Mouse (Mus musculus): ENCODE measurements around the gene Ift81.
A peak's percentile ranks its signal among the peaks of the same experiment; 100 is the strongest.

Ift81 gene

DNA sequence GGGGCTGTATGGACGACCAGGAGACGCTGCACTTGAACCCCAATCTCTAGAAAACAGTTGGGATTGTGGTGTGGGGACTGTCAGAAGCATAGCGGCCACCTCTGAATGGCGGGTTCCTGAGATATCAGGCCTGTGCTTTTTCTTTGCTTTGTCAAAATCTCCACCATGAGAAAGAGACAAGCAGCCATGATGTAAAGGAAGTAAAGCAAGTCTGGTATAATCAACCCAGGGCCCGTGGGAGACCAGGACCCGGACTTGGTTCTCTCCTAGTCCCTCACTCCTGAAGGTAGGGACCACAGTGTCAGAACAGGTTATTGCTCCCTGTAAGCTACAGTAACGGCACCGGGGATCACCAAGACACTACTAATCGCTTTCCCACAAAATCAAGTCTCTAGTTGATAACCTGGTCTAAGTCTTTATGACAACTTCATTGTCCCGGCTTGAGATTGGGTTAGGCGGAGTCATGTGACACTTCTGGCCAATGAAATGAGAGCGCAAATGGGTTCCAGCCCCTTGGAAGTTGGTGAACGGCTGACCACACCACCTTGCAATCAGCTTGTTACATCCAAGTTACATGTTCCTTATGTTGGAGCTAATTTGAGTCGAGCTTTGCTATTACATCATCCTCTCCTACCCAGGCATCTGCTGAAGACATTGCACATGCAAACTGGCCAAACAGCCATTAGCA lies 11.4 kb upstream of the Ift81 start:
- DNase-seq (ENCODE audit: low spot score in 2 of 2): no peak

DNA sequence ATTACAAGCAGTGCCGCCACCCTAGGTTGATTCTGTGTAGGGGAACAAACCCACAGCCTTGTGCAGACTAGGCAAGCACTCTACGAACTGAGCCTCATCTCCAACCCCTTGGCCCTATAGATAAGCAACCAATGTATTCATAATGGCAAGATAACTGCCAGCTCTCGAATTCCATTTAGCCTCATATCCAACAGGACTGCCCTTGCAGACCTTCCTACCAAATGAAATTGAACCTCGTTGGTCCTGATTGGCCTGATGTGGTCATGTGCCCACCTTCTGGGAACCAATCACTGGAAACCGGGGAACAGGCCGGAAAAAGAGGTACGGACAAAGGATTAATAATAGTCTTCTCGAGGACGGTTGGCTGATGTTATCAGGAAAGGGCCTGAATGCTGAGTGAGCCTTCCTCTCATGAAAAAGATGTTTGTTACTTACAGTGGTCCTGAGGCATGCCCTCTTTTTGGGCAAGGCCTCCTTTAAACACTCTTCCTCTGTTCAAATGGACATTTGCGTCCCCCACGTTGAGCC lies 10.7 kb upstream of the Ift81 start:
- DNase-seq (ENCODE audit: low spot score in 2 of 2): no peak

DNA sequence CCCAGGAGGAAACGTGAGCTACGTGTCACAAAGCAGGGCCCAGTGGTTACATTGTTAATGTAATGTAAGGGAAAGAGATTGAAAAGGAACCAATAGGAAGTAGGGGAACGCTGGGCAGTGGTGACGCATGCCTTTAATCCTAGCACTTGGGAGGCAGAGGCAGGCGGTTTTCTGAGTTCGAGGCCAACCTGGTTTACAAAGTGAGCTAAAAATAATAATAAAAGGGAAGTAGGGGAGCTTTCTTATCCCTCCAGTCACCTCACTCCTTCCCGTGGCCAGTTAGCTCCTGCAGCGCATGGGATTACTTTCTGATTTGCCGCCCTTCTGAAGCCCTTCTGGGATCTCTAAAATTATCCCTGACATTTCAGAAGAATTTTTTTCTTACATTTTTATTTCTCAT lies 9.5 kb upstream of the Ift81 start:
- DNase-seq (ENCODE audit: low spot score in 2 of 2): no peak

GRCm38 (mm10) chr5:122622526-122622925 lies 8.2 kb upstream of the Ift81 start:
- DNase-seq (ENCODE audit: low spot score in 2 of 2): no peak

- no peak for DNase-seq (ENCODE audit: low spot score in 2 of 2)
Measured at GRCm38 (mm10) chr5:122621376-122621886, 7.1 kb upstream of the Ift81 start.

DNA sequence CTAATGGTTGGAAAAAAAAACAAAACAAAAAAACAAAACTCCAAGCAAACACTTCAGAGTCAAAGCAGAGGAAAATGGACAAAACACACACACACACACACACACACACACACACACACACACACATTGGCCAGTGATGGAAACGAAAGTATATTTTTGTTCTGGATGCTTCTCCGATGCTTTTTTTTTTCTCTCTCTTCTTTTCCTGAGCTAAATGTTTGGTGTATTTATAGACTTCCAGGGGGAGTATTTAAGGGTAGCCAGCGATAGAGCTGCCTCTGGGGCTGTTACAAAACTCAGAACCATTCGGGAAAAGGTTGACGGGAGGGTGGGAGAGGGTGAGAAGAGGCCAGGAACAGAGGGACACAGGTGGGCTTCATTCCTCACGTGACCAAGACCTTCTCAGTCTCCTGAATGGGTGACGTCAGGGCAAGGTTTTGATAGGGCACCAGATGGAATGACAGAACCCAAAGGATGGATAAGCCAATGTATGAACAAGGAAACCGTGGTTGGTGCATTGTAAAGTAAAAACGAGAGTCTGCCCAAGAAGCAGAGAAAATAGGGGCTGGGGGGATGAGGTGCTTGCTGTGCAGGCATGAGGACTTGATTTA lies 5.5 kb upstream of the Ift81 start:
- no peak for DNase-seq (ENCODE audit: low spot score in 2 of 2)

DNA sequence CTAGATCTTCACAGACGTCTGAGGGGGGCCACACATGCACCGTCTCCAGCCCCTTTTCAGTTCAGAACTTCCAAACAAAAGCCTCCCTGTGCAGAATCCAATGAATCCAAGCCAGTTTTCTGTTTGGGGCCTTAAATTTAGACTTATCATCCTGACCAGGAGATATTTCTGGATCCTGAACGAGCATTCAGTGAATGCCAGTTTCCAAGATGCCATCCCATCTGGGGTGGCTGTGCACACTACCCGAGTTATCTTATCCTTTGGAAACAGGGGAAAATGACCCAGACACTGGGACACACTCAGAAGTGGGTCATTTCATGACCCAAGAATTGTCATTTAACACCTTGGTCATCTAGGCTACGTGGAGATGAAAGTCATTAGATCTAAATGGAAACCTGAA lies 3.4 kb upstream of the Ift81 start:
- DNase-seq (ENCODE audit: low spot score in 2 of 2): no peak

GRCm38 (mm10) chr5:122611651-122612050 lies 2.7 kb downstream of the Ift81 start:
- no peak for DNase-seq (ENCODE audit: low spot score in 2 of 2)

DNA sequence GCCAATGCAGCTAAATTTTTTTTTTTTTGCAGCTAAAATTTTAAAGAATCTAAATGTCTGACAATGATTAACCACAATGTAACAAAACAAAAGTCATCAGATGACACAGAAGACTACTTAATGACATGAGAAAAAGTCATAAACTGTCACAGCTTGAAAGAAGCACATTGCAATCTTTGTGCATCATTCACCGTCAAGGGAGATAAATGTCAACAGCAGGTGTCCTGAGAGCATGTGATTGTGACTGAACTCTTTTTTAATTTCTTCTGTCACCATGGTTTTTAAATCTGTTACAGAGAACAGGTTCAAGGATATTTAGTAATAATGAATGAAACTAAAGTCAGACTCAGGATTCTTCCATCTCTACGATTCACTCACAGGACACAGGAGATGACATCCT lies 9.4 kb downstream of the Ift81 start:
- DNase-seq (ENCODE audit: low spot score in 2 of 2): no peak

- peak; percentile 55 to 69 for DNase-seq (ENCODE audit: low spot score in 2 of 2)
Measured at GRCm38 (mm10) chr5:122602233-122602632, 12.1 kb downstream of the Ift81 start.

DNA sequence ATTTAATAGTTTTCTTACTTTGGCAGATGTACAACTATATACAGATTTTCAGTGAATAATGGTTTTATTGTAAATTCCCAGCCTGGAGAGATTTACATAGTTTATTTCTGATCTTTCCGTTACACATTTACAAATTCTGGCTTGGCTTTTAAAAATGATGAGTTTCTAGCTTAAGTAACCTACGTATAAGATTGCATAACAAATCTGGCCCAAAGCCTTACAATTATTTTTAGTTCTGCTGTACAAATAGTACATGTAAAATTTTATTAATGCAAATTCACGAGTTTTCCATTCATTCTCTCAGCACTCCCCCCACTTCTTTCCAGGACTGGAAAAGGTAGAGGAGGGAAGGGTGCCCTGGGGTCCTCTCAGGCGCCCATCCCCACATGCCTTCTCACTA lies 18.8 kb downstream of the Ift81 start:
- DNase-seq (ENCODE audit: low spot score in 2 of 2): no peak

DNA sequence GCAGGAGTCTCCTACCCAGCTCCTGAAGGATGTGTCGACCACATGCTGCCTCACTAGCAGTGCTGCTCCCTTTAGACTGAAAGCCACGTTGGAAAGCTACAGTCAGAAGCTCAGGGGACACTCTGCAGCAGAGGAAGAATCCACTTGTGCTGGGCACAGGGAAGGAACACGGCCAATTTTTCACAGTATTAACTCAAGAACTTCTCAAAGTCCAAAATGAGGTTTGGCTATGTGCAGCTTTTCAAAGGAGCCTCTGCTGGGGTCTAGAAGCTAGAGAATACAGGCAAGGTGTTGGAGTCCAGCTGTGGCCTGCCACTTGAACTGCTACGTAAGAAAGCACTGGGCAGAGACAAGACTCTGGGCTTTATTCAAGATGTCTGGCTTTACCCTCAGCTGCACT lies 24.4 kb downstream of the Ift81 start:
- DNase-seq (ENCODE audit: low spot score in 2 of 2): no peak

- DNase-seq (ENCODE audit: low spot score in 2 of 2): no peak
Measured at GRCm38 (mm10) chr5:122585546-122585945, 28.8 kb downstream of the Ift81 start.

- DNase-seq (ENCODE audit: low spot score in 2 of 2): no peak
Measured at GRCm38 (mm10) chr5:122584093-122584492, 30.2 kb downstream of the Ift81 start.

GRCm38 (mm10) chr5:122576683-122577329 lies 37.5 kb downstream of the Ift81 start:
- DNase-seq (ENCODE audit: low spot score in 2 of 2): no peak

DNA sequence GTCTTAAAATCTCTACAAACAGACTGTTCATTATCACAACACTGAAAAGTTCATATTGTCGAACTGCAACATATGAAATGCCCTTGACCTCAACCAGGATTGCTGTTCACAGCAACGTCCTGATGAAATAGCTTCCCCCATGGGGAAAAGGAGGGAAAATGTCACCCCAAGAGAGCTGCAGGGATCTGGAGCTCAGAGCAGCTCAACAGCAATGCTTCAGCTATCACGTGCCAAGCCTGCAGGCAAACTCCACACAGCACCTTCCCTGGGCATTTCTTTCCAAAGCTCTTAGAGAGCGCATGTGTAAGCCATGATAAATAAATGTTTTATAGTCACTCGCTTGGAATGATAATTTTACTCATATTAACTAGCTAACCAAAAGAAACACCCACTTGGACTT lies 42.3 kb downstream of the Ift81 start:
- no peak for DNase-seq (ENCODE audit: low spot score in 2 of 2)

DNA sequence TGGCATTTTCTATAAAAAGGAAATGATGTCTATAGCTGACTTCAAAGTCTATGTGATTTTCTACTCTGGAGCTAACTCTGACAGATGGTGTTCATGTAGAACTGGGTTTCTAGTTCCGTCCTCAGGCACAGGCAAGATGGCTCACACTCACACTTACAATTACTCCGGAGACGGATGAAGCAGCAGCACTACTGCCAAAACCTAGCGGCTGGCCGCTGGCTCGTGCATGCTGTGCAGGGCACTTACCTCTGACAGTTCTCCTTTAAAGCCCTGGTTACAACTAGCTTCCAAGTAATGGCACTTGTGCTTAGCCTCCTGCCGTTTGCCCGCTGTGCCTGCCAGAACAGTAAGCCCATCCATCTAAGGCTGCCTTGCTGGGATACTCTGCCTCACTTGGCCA lies 47.7 kb downstream of the Ift81 start:
- DNase-seq (ENCODE audit: low spot score in 2 of 2): no peak

GRCm38 (mm10) chr5:122560654-122561053 lies 53.7 kb downstream of the Ift81 start:
- no peak for DNase-seq (ENCODE audit: low spot score in 2 of 2)

- no peak for DNase-seq (ENCODE audit: low spot score in 2 of 2)
Measured at GRCm38 (mm10) chr5:122558127-122558526, 56.2 kb downstream of the Ift81 start.

GRCm38 (mm10) chr5:122555107-122555506 lies 59.2 kb downstream of the Ift81 start:
- no peak for DNase-seq (ENCODE audit: low spot score in 2 of 2)

- DNase-seq (ENCODE audit: low spot score in 2 of 2): no peak
Measured at GRCm38 (mm10) chr5:122552638-122553037, 61.7 kb downstream of the Ift81 start.

- no peak for DNase-seq (ENCODE audit: low spot score in 2 of 2)
Measured at GRCm38 (mm10) chr5:122550460-122550859, 63.9 kb downstream of the Ift81 start.

GRCm38 (mm10) chr5:122548671-122549070 lies 65.6 kb downstream of the Ift81 start:
- DNase-seq (ENCODE audit: low spot score in 2 of 2): no peak
